In the genomic region with DNA sequence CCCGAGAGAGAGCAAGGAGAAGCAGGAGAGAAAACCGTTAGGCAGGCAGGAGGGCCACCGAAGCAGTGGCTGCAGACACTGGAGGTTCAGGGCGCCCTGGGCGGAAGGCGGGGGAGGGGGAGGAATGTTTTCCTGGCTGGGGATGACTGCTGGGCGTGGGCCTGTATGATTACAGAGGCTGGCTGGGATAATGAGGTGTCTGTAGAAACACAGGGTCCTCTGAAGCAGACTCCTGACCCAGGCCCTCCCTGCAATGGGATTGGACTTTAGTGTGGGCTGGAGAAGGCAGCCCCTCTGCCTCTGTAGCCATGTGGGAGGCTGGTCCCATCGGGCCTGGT, we compare ENCODE assay signal across 7 mouse cellular contexts.
DNase-seq lines count a peak whose midpoint lies in the region; TF ChIP-seq lines count a peak whose summit lies in the region.

No protein-coding gene starts in this region.

- no peaks in the 10 kb centered on the region for H3K36me3 ChIP-seq in heart, adult 2 months (ENCODE audit: control insufficient read depth, insufficient read depth, low read length)
- no peaks in the 10 kb centered on the region for H3K36me3 ChIP-seq in myocyte (ENCODE audit: control insufficient read depth, insufficient read depth)

- no peaks in the 10 kb centered on the region for H3K27me3 ChIP-seq in heart, adult 2 months (ENCODE audit: control insufficient read depth, insufficient read depth, low read length)
- no peaks in the 10 kb centered on the region for H3K27me3 ChIP-seq in myocyte (ENCODE audit: control insufficient read depth, insufficient read depth, insufficient read length)

- peaks cover 31% of the 10 kb centered on the region for H3K4me1 ChIP-seq in heart, adult 2 months (ENCODE audit: control insufficient read depth, insufficient read depth, low read length)

- intact Hi-C loops in heart, adult 2 months (cut with DNase I), result no loop called here

- H3K9ac ChIP-seq in heart, adult 2 months (ENCODE audit: low read depth, low read length), result peak overlapping the region; percentile 29

- no peak for TF ChIP-seq EP300 in heart, adult 2 months (IDR thresholded peaks at IDR 0.05; ENCODE audit: insufficient read depth, low read depth, low read length)

- peak overlapping the region; percentile 93 for H3K4me2 ChIP-seq in myocyte (ENCODE audit: low read depth)

- H3ac ChIP-seq in myocyte (ENCODE audit: control insufficient read depth, insufficient read length), result peak overlapping the region; percentile 8

- no peak for TF ChIP-seq CTCF in heart, adult 2 months (IDR thresholded peaks at IDR 0.05)

- 0 out of 2 replicates have a peak, but pooled peaks have one; percentile 43 for TF ChIP-seq POLR2A in heart, adult 2 months (IDR thresholded peaks at IDR 0.05; ENCODE audit: insufficient read depth, low read depth, low read length)
- TF ChIP-seq POLR2A in myocyte (IDR thresholded peaks at IDR 0.05; ENCODE audit: insufficient read length, low read depth), result peak; percentile 30

- H3K4me3 ChIP-seq in heart, adult 2 months, result peak overlapping the region; percentile 25
- peak overlapping the region; percentile 23 for H3K4me3 ChIP-seq in myocyte

- H3K79me2 ChIP-seq in heart, adult 2 months (replicated peaks; ENCODE audit: control insufficient read depth, insufficient read depth, low read length), result no peaks in the 10 kb centered on the region
- peaks cover 24% of the 10 kb centered on the region for H3K79me2 ChIP-seq in myocyte (ENCODE audit: control insufficient read depth, insufficient read depth)

- H3K27ac ChIP-seq in heart, adult 2 months, result peak overlapping the region; percentile 74

- WGBS in heart, adult 2 months, result 26% methylated on average over 8 of the region's 8 CpGs

- DNase-seq in urinary bladder, postnatal 14 days (ENCODE audit: low spot score), result peak; percentile 73
- no peak for DNase-seq in urinary bladder, adult 18-20 months (ENCODE audit: low spot score in 2 of 2)
- peak; percentile 81 to 82 for DNase-seq in heart, adult 2 months
- peak; percentile 70 to 74 for DNase-seq in kidney, postnatal 25 days
- DNase-seq in left cerebral cortex, adult 8-10 months (ENCODE audit: low spot score in 2 of 2), result no peak
- no peak for DNase-seq in cerebellum, postnatal 25 days

TF ChIP-seq in myocyte, 11 proteins besides CTCF, POLR2A, EP300 and RAD21:
- TF ChIP-seq MYOD1 (IDR thresholded peaks at IDR 0.05; ENCODE audit: control insufficient read depth in 1 of 3, insufficient read length in 2 of 3, low read depth in 2 of 3), result peak in 1 of 3 experiments; percentile 11
- TF ChIP-seq CEBPB (IDR thresholded peaks at IDR 0.05; ENCODE audit: insufficient read depth, poor library complexity, severe bottlenecking), result no peak

Comparison
In these comparisons a context has a peak if more than half of its experiments do, and no peak if none do; other contexts are left out.
1. DNase-seq: peak in urinary bladder, postnatal 14 days (single experiment), heart, adult 2 months (2 of 2) and kidney, postnatal 25 days (2 of 2); none in urinary bladder, adult 18-20 months (0 of 2), left cerebral cortex, adult 8-10 months (0 of 2) and cerebellum, postnatal 25 days (0 of 2).